Mouse (Mus musculus) cerebellum, adult 18-20 months (tissue): ENCODE measurements around the gene Fam117b.

ENCODE experiments used
- DNase-seq, 2 experiments: peaks; one replicate each; pipeline ENCODE4 v3.0.0; 2021

The Fam117b gene

DNA sequence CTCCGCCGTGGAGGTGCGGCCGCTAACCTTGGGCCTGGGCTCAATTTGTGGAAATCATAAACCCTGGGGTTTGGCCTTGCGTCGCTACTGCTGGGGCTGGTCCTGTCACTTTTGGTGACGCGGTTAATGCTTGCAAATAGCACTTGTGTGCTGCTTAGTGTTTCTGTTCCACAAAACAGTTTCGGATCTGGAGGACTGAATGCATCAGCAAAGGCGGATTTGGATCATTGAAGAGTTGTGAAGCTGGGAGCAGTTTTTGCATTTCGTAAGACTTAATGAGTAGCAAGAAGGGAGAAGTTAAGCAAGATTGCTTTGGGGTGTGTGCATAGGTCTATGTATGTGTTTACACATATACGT lies 1.0 kb downstream of the Fam117b start:
- no peak for DNase-seq

- no peak for DNase-seq
These were observed 2.0 kb downstream of the Fam117b start for GRCm38 (mm10) chr1:59914799-59915198.

DNA sequence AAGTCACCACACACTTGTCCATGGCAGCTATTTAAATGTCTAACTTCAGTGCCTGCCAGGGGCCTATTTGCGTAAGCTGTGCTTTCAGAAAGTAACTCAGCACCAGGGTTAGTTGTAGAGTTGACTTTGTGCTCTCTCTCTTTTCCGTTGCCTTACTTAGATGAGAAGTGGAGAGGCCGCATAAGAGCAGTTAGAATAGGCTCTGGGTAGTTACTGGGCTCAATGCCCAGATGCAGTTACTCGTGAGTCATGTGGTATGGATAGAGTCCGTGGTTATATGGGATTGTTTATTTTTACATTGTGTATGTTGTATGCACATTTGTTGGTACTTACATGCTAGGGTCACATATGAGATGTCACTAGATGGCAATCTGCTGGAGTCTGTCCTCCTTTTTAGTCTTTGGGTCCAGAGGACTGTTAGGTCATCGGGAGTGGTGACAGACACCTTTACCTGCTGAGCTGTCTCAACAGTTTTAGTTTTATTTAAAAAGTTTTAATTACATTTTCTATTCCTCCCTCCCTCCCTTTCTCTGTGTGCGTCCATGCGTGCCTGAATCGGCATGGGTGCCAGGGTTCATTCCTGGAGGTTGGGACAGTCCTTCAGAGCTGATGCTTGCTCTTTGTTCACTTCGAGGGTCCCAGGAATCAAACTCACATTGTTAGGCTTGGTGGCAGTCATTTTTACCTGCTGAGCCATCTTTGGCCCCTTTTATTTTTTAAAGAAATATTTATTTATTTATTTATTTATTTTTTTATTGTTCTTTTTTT lies 3.2 kb downstream of the Fam117b start:
- DNase-seq, result peak; percentile 25 to 33

DNA sequence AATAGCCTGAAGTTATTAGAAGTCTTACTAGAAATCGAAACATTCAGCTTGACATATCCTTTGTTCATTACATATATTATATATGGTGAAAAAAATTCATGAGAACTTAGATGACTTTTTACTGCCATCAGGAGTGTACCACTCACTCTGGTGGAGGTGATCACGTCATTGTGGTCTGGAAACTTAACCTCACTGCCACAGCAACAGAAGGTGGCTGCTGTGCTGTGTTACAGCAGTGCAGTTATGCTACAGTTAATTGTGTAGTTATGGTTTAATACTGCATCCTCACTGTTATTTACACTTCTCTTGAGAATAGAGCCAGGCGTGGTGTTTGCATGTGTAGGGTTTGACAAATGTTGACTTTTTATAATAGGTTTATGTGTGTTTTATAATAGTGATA lies 4.6 kb downstream of the Fam117b start:
- DNase-seq, result no peak

- DNase-seq, result no peak
These were observed 5.3 kb downstream of the Fam117b start for GRCm38 (mm10) chr1:59918075-59918474.

DNA sequence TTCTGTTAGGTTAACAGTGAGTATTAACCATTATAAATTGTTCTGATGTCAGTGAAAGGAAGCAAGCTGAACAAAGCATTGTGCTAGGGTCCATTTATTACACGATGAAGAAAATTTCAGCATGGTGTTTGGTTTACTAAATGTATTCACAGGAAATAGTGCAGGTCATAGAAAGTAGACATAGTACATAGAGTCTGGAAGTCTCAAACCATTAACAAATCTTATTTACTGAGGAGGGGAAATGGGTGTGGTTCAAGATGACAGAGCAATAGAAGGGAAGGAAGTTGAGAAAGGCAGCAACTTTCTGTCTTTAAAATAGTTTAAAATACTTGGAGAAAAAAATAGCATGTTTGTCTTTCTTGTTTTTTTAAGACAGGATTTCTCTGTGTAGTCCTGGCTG lies 10.4 kb downstream of the Fam117b start:
- DNase-seq, result no peak

DNA sequence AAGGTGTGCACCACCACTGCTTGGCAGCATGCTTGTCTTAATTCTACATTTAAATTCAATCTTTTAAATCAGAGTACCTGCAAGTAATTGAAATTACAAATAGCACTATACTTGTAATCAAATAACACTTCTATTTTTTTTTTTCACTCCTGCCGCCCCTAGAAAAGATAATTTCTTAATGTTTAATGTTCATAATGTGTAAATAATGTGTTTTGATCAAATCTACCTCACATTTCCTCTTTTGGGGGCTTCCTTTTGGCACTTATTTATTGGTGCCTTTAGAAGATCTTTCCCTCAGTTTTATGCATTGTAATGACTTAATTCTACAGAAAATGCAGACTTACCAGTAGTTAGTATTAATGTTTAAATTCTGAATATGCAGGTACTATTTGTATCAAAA lies 10.9 kb downstream of the Fam117b start:
- no peak for DNase-seq

- DNase-seq, result no peak
These were observed 11.6 kb downstream of the Fam117b start for GRCm38 (mm10) chr1:59924411-59924810.

DNA sequence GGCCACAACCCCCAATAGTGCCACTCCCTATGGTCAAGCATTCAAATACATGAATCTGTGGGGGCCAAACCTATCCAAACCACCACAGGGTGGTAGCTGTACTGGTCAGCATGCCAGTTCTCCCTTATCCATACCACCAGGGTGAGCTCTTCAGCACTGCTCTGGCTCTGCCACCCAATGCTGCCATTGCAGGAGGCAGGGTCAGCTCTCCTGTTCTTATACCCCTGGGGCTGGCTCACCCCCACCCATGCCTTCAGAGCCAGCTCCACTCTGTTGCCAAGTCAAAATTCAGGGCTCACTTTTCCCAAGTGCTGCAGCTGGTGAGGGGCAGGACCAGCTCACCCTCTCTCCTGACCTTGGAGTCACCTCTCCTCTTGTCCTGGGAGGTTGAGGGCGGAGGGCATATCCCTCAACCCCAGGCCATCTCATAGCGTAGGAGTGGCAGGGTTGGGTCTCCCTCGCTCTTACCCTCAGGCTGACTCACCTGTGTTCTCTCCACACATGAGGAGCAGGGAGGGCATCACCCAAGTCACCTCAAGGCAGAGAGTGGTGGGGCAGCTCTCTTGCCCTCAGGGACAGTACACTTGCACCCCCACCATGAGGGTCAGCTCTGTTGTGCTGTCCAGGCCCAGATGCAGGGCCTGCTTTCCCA lies 13.3 kb downstream of the Fam117b start:
- no peak for DNase-seq

DNA sequence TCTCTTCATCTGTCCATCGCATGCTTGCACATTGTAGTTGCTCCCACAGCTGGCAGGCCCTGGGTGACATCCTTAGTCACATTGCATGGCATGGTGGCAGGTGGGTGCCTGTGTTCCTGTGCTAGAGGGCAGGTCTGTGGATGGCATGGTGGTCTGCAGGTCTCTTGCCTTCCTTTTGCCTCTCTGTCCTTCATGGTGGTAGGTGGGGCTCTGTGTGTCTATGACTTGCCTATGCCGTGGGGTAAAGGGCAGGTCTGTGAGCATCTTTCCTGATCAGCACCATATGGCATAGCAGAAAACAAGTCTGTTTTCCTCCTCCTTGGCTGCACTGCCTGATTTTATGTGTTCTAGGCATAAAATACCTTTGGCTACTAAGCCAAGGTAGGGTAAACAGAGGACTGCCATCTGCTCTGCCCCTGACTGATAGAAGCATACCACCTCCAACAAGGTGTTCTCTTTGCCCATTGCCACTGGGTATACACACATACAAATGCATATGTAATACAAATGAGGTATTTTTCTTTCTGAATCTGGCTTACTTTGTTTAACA lies 14.4 kb downstream of the Fam117b start:
- peak; percentile 64 to 76 for DNase-seq

DNA sequence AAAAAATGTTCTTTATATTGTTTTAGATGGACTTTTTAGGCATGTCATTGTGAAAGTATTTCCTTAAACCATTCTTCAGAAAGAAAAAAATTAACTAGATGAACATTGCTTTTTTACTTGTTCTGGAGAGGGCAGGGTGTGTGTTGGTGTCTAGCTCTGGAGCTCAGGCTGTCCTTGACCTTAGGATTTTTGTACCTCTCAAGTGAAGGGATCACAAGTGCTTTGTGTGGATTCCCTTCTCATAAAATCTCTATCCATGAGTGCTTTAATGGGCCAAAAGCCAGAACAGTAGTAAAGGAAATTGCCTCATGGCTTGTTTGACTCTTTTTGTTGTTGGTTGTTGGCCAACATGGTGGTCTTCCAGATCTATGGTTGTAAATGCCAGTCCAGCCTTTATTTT lies 18.1 kb downstream of the Fam117b start:
- DNase-seq, result no peak

GRCm38 (mm10) chr1:59932991-59933390 lies 20.2 kb downstream of the Fam117b start:
- DNase-seq, result no peak

DNA sequence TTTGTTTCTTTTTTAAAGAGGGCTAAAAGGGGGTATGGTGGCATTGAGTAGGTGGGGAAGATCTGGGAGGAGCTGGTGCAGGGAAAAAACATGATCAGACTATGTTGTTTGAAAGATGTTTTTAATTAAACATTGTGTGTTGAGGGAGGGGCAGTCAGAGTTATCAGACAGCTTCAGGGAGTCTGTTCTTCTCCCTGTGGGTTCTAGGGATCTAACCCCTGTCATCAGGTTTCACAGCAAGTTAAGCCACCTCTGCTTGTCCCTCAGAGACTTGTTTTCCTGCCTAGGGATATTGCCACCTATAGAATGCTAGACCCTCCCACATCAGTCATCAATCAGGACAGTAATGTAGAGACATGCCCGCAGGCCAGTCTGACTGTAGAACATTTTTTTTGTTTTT lies 28.3 kb downstream of the Fam117b start:
- DNase-seq, result no peak

- no peak for DNase-seq
These were observed 29.4 kb downstream of the Fam117b start for GRCm38 (mm10) chr1:59942057-59942790.

GRCm38 (mm10) chr1:59943825-59944224 lies 31.0 kb downstream of the Fam117b start:
- DNase-seq, result no peak

DNA sequence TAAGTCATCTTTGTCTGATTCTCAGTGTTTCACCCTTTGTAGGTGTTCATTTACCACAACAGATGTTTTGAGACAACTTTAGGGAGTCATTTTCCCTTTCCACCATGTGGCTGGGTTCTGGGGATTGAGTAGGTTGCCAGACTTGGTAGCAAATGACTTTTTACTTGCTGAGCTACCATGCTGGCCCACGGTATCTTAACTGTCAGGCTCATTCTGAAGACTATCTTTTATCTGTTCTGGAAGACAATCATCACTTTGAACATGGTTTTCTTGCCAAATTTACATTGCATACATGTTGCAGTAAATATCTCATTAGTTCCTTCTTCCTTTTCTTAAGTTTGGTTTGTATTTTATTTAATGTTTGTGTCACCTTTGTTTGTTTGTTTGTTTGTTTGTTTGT lies 33.2 kb downstream of the Fam117b start:
- DNase-seq, result no peak

- no peak for DNase-seq
These were observed 34.7 kb downstream of the Fam117b start for GRCm38 (mm10) chr1:59947509-59947908.

- DNase-seq, result peak; percentile 52 to 61
These were observed 44.4 kb downstream of the Fam117b start for GRCm38 (mm10) chr1:59957206-59957605.

DNA sequence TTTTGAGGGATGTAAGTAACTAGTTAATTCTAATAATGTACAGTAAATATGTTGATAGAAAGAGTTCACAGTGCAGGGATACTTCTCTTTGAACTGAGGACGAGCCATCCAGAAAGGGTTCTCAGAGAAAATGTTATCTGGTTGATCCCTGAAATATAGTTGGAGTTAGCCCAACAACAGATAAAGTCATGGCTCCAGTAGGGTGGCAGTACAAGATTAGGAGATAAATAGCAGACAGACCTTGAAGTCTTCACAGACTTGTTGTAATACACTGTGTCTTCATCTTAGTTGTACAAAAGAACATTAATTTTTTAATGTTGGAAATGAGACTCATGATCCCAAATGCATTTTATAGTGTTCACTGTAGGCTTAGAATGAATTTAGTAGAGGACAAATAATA lies 47.1 kb downstream of the Fam117b start:
- no peak for DNase-seq

GRCm38 (mm10) chr1:59966171-59966785 lies 53.5 kb downstream of the Fam117b start:
- DNase-seq, result no peak

DNA sequence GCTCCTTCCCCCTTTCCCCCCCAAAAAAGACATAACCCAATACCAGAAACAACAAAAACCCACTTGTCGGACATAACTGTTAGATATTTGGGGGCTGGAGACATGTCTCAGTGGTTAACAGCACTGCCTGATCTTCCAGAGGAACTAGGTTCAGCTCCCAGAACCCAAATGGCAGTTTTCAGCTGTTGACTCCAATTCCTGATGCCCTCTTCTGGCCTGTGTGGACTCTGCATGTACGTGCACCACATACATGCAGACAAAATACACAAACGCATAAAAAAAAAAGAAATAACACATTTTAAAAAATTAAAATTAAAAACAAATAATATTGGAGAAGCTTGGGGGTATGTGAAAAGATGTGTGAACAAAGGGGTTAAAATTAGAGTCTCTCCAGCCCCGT lies 54.5 kb downstream of the Fam117b start:
- DNase-seq, result peak; percentile 46 to 54

- DNase-seq, result no peak
These were observed 73.8 kb downstream of the Fam117b start for GRCm38 (mm10) chr1:59986626-59987025.

- no peak for DNase-seq
These were observed 74.7 kb downstream of the Fam117b start for GRCm38 (mm10) chr1:59987399-59988040.
